Mouse (Mus musculus): ENCODE results near the gene Snrpf.

GRCm38 (mm10) chr10:93552596-93552995 is 36.9 kb downstream of the Snrpf start:
- no peak for TF ChIP-seq CTCF (IDR thresholded peaks at IDR 0.05; ENCODE audit: low read depth)
- TF ChIP-seq EP300 (IDR thresholded peaks at IDR 0.05; ENCODE audit: low read depth), result no peak

All from heart, postnatal 0 days (tissue).